15 mouse cellular contexts compared by ENCODE assay signal in the genomic region with DNA sequence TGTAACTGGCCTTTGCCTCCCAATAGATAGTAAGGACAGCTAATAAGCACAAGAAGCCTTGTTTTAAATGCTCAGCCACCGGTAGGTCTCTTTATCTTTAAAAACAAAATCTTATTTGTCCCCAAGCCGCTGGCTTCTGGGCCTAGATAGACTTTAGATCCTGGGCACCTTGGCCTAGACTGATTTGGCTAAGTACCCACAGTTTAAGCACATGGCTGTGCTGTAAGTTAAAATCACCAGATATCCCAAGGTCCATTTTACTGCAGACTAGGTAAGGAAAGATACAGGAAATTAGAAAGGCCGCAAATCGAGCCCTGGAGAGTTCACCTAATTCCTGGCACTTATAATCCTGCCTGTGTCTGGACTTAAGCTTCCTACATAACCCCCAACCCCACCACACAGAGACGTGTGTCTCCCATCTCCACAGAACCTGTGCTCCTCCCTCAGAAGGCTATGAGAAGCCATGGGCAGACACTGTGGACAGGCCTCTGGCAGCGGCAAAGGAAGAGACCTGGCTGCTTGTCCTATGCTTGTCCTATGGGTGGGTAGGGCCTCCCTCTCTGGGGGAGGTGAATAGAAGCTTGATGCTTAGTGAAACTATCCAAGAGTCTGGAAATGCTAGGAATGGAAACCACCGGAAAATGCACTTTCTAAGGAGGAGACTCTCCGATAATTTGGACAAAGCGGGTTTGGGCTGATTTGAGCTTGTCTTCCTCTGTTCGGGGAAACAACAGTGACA. TPM values are rescaled to one million over a fixed set of nuclear protein-coding genes. Genes with fewer than 3 reads are reported as not detected.
DNase-seq lines count a peak whose midpoint lies in the region; ATAC-seq and TF ChIP-seq lines count a peak whose summit lies in the region.
"Had no signal": no experiment of that assay in that cellular context is flagged by ENCODE, and none has a peak within 500 bp of the region (broad histone marks: within the 10 kb centered on the region; RNA-seq: fewer than 3 reads in every experiment).

No protein-coding gene starts in this region.

- 0 out of 2 replicates have a peak overlapping the region, but pooled peaks have one; percentile 2 for H3K4me3 ChIP-seq in limb, embryonic 13.5 days
- H3K4me3 ChIP-seq in limb, embryonic 10.5 days, result no peak overlapping the region
- H3K4me3 ChIP-seq in forebrain, postnatal 0 days (ENCODE audit: low read depth, low read length), result no peak overlapping the region
- H3K4me3 ChIP-seq in neural tube, embryonic 15.5 days (replicated peaks), result no peak overlapping the region
- H3K4me3 ChIP-seq: liver, embryonic 13.5 days; neural tube, embryonic 12.5 days had no signal

- DNase-seq in embryo, embryonic 10.5 days (ENCODE audit: low spot score), result peak; percentile 44
- no peak for DNase-seq in embryo, embryonic 10 days (ENCODE audit: low spot score)
- no peak for DNase-seq in limb, embryonic 10.5 days (ENCODE audit: low spot score)
- DNase-seq in forebrain, postnatal 0 days, result peak; percentile 42
- no peak for DNase-seq in frontal cortex, postnatal 10 days (ENCODE audit: low spot score in 2 of 2)
- no peak for DNase-seq in thymus, postnatal 25 days
- DNase-seq: gastrocnemius, postnatal 25 days; heart, postnatal 10 days; kidney, adult 8-10 months; liver, embryonic 13.5 days; spleen, adult 18-20 months had no signal

- 34% methylated on average over 10 of the region's 10 CpGs for WGBS in limb, embryonic 13.5 days
- WGBS in limb, embryonic 10.5 days, result 3% methylated on average over 10 of the region's 10 CpGs
- WGBS in forebrain, postnatal 0 days, result 41% methylated on average over 10 of the region's 10 CpGs
- WGBS in neural tube, embryonic 15.5 days, result 37% methylated on average over 10 of the region's 10 CpGs

- peak overlapping the region; percentile 51 for H3K4me2 ChIP-seq in limb, embryonic 13.5 days (replicated peaks)
- peak overlapping the region; percentile 49 for H3K4me2 ChIP-seq in forebrain, postnatal 0 days (ENCODE audit: low read depth)
- H3K4me2 ChIP-seq in neural tube, embryonic 15.5 days, result no peak overlapping the region
- H3K4me2 ChIP-seq: liver, embryonic 13.5 days; neural tube, embryonic 12.5 days had no signal

- H3K9ac ChIP-seq in limb, embryonic 13.5 days, result no peak overlapping the region
- H3K9ac ChIP-seq in forebrain, postnatal 0 days, result peak overlapping the region; percentile 61
- H3K9ac ChIP-seq in neural tube, embryonic 15.5 days (replicated peaks), result no peak overlapping the region
- H3K9ac ChIP-seq: liver, embryonic 13.5 days; neural tube, embryonic 12.5 days had no signal

- no peak overlapping the region for H3K27ac ChIP-seq in limb, embryonic 13.5 days
- no peak overlapping the region for H3K27ac ChIP-seq in limb, embryonic 10.5 days
- H3K27ac ChIP-seq in forebrain, postnatal 0 days (ENCODE audit: low read depth, low read length), result peak overlapping the region; percentile 95
- peak overlapping the region; percentile 81 for H3K27ac ChIP-seq in neural tube, embryonic 15.5 days (replicated peaks)
- H3K27ac ChIP-seq: liver, embryonic 13.5 days; neural tube, embryonic 12.5 days had no signal

- TF ChIP-seq CTCF in forebrain, postnatal 0 days (IDR thresholded peaks at IDR 0.05; ENCODE audit: low read depth), result no peak

- no peak for ATAC-seq in limb, embryonic 13.5 days (ENCODE audit: low FRiP score, low read depth)
- no peak for ATAC-seq in forebrain, postnatal 0 days
- ATAC-seq in neural tube, embryonic 15.5 days (ENCODE audit: low FRiP score), result no peak

- H3K27me3 ChIP-seq in limb, embryonic 13.5 days, result peaks cover 71% of the 10 kb centered on the region
- peaks cover 100% of the 10 kb centered on the region for H3K27me3 ChIP-seq in limb, embryonic 10.5 days (ENCODE audit: low read depth, poor library complexity, severe bottlenecking)
- no peaks in the 10 kb centered on the region; the same call in none of the 2 replicates for H3K27me3 ChIP-seq in forebrain, postnatal 0 days (ENCODE audit: insufficient read depth, low read length)
- H3K27me3 ChIP-seq in neural tube, embryonic 15.5 days (replicated peaks), result peaks cover 72% of the 10 kb centered on the region

- no peaks in the 10 kb centered on the region for H3K9me3 ChIP-seq in limb, embryonic 13.5 days
- H3K9me3 ChIP-seq in limb, embryonic 10.5 days (replicated peaks), result no peaks in the 10 kb centered on the region
- H3K9me3 ChIP-seq in forebrain, postnatal 0 days (ENCODE audit: low read length), result no peaks in the 10 kb centered on the region
- H3K9me3 ChIP-seq in neural tube, embryonic 15.5 days (replicated peaks), result no peaks in the 10 kb centered on the region
- H3K9me3 ChIP-seq: liver, embryonic 13.5 days; neural tube, embryonic 12.5 days had no signal

- H3K36me3 ChIP-seq in limb, embryonic 13.5 days, result no peaks in the 10 kb centered on the region
- H3K36me3 ChIP-seq in limb, embryonic 10.5 days, result no peaks in the 10 kb centered on the region
- no peaks in the 10 kb centered on the region for H3K36me3 ChIP-seq in forebrain, postnatal 0 days (ENCODE audit: insufficient read depth)
- no peaks in the 10 kb centered on the region for H3K36me3 ChIP-seq in neural tube, embryonic 15.5 days
- H3K36me3 ChIP-seq: liver, embryonic 13.5 days; neural tube, embryonic 12.5 days had no signal

- peaks cover 91% of the 10 kb centered on the region for H3K4me1 ChIP-seq in limb, embryonic 13.5 days
- peaks cover 57% of the 10 kb centered on the region for H3K4me1 ChIP-seq in limb, embryonic 10.5 days
- H3K4me1 ChIP-seq in forebrain, postnatal 0 days (ENCODE audit: insufficient read depth), result peaks cover 41% of the 10 kb centered on the region
- peaks cover 61% of the 10 kb centered on the region for H3K4me1 ChIP-seq in neural tube, embryonic 15.5 days

RNA-seq across cellular contexts. Expression of a gene that starts 22.1 kb away (rescaled TPM):
- polyA plus RNA-seq in limb, embryonic 13.5 days (2015; fragmentation: Nextera tagmentation; extraction: Ambion mirVana), result 46.9 and 48.0 TPM in 2 replicates
- polyA plus RNA-seq in limb, embryonic 10.5 days (2016; fragmentation: Nextera tagmentation; extraction: Ambion mirVana), result 0.24 and 2.1 TPM in 2 replicates
- 111 and 116 TPM in 2 replicates for total RNA-seq in forebrain, postnatal 0 days (2014; rRNA removed)
- polyA plus RNA-seq in forebrain, postnatal 0 days (2015; fragmentation: Nextera tagmentation; extraction: Ambion mirVana), result 347 and 376 TPM in 2 replicates
- polyA plus RNA-seq in neural tube, embryonic 15.5 days (2015; fragmentation: Nextera tagmentation; extraction: Ambion mirVana), result 60.3 and 70.5 TPM in 2 replicates

RNA-seq across cellular contexts. Expression of a gene that starts 44.6 kb away (rescaled TPM):
- 6.3 TPM in 2 replicates for polyA plus RNA-seq in limb, embryonic 13.5 days (2015; fragmentation: Nextera tagmentation; extraction: Ambion mirVana)
- polyA plus RNA-seq in limb, embryonic 10.5 days (2016; fragmentation: Nextera tagmentation; extraction: Ambion mirVana), result 1.9 and 2.7 TPM in 2 replicates
- total RNA-seq in forebrain, postnatal 0 days (2014; rRNA removed), result 4.7 and 6.9 TPM in 2 replicates
- 8.2 and 10.0 TPM in 2 replicates for polyA plus RNA-seq in forebrain, postnatal 0 days (2015; fragmentation: Nextera tagmentation; extraction: Ambion mirVana)
- polyA plus RNA-seq in neural tube, embryonic 15.5 days (2015; fragmentation: Nextera tagmentation; extraction: Ambion mirVana), result 15.7 and 17.2 TPM in 2 replicates

RNA-seq across cellular contexts. Expression of a gene that starts 53.3 kb away (rescaled TPM):
- 48.1 and 48.4 TPM in 2 replicates for polyA plus RNA-seq in limb, embryonic 13.5 days (2015; fragmentation: Nextera tagmentation; extraction: Ambion mirVana)
- 51.7 and 54.4 TPM in 2 replicates for polyA plus RNA-seq in limb, embryonic 10.5 days (2016; fragmentation: Nextera tagmentation; extraction: Ambion mirVana)
- 24.7 and 28.7 TPM in 2 replicates for total RNA-seq in forebrain, postnatal 0 days (2014; rRNA removed)
- polyA plus RNA-seq in forebrain, postnatal 0 days (2015; fragmentation: Nextera tagmentation; extraction: Ambion mirVana), result 36.7 and 40.8 TPM in 2 replicates
- polyA plus RNA-seq in neural tube, embryonic 15.5 days (2015; fragmentation: Nextera tagmentation; extraction: Ambion mirVana), result 44.3 and 45.1 TPM in 2 replicates

RNA-seq across cellular contexts. Expression of a gene that starts 55.3 kb away (rescaled TPM):
- polyA plus RNA-seq in limb, embryonic 13.5 days (2015; fragmentation: Nextera tagmentation; extraction: Ambion mirVana), result 7.1 and 9.8 TPM in 2 replicates
- polyA plus RNA-seq in limb, embryonic 10.5 days (2016; fragmentation: Nextera tagmentation; extraction: Ambion mirVana), result 3.7 and 8.1 TPM in 2 replicates
- total RNA-seq in forebrain, postnatal 0 days (2014; rRNA removed), result not detected in 2 replicates
- 0.56 and 1.0 TPM in 2 replicates for polyA plus RNA-seq in forebrain, postnatal 0 days (2015; fragmentation: Nextera tagmentation; extraction: Ambion mirVana)
- polyA plus RNA-seq in neural tube, embryonic 15.5 days (2015; fragmentation: Nextera tagmentation; extraction: Ambion mirVana), result 1.4 and 1.8 TPM in 2 replicates
- total RNA-seq: layer of hippocampus, postnatal 10 days had no signal

Comparison
In these comparisons a context has a peak if more than half of its experiments do, and no peak if none do; other contexts are left out.
1. DNase-seq: peak in embryo, embryonic 10.5 days (single experiment) and forebrain, postnatal 0 days (single experiment); none in embryo, embryonic 10 days (single experiment), limb, embryonic 10.5 days (single experiment), frontal cortex, postnatal 10 days (0 of 2) and thymus, postnatal 25 days (single experiment).
2. RNA of a gene that starts 22.1 kb away (polyA plus RNA-seq): 347 to 376 TPM in forebrain, postnatal 0 days, 60.3 to 70.5 TPM in neural tube, embryonic 15.5 days and 46.9 to 48.0 TPM in limb, embryonic 13.5 days; 0.24 to 2.1 TPM in limb, embryonic 10.5 days; every median in the first group is over 10 times any median in the second.
3. H3K27ac ChIP-seq: peak in forebrain, postnatal 0 days (single experiment) and neural tube, embryonic 15.5 days (single experiment); none in limb, embryonic 13.5 days (single experiment) and limb, embryonic 10.5 days (single experiment).